Mouse (Mus musculus): ENCODE measurements around the gene Nme4. TPM values are rescaled to one million over a fixed set of nuclear protein-coding genes. Genes with fewer than 3 reads are reported as not detected.
A peak's percentile ranks its signal among the peaks of the same experiment; 100 is the strongest.

Nme4 gene
- polyA plus RNA-seq, 1 experiment from 2014 or later: 137 TPM

DNA sequence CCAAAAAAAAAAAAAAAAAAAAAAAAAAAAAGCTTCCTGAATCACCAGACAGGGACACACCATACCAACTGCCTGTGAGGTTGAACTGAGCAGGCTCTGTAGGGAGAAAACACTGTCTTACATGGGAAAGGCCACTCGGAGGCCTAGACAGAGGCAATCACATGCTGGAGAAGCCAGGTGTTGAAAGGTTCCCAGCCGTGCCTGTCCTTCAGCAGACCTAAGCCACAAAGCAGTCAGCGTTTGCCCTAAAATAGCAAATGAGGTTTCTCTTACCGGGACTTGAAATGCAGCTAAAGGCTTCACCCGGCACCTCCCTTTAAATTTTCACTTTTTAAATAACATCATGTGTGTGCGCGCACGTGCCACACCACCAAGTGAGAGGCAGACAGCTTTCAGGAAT lies 47.3 kb downstream of the Nme4 start:
- Histone ChIP-seq H3K27ac (peak overlapping the region; percentile 53), H3K36me3 (no peaks in the 10 kb centered on the region)
- WGBS: 56% methylated on average over 8 of the region's 8 CpGs

GRCm38 (mm10) chr17:26046253-26046997 lies 49.0 kb downstream of the Nme4 start:
- 42% methylated on average over 10 of the region's 10 CpGs for WGBS
- no peaks in the 10 kb centered on the region for H3K9me3 ChIP-seq
- no peaks in the 10 kb centered on the region for H3K36me3 ChIP-seq
- H3K27me3 ChIP-seq (ENCODE audit: insufficient read depth, poor library complexity, severe bottlenecking): no peaks in the 10 kb centered on the region
- no peak for DNase-seq (ENCODE audit: low spot score)
- no peak overlapping the region for H3K4me3 ChIP-seq
- peaks cover 39% of the 10 kb centered on the region for H3K4me1 ChIP-seq
- peak overlapping the region; percentile 47; the same call in 1 of the 2 replicates for H3K27ac ChIP-seq

More for the DNA sequence above, 47.3 kb downstream of the Nme4 start:
- Histone ChIP-seq H3K9me3 (no peaks in the 10 kb centered on the region), H3K27me3 (ENCODE audit: insufficient read depth, poor library complexity, severe bottlenecking) (no peaks in the 10 kb centered on the region), H3K4me3 (no peak overlapping the region), H3K4me1 (peaks cover 28% of the 10 kb centered on the region)
- DNase-seq (ENCODE audit: low spot score): no peak

- H3K36me3 ChIP-seq: no peaks in the 10 kb centered on the region
- 79% methylated on average over 4 of the region's 4 CpGs for WGBS
- peaks cover 40% of the 10 kb centered on the region for H3K4me1 ChIP-seq
- no peak for DNase-seq (ENCODE audit: low spot score)
- no peak overlapping the region for H3K4me3 ChIP-seq
- no peaks in the 10 kb centered on the region for H3K9me3 ChIP-seq
- no peak overlapping the region for H3K27ac ChIP-seq
- no peaks in the 10 kb centered on the region for H3K27me3 ChIP-seq (ENCODE audit: insufficient read depth, poor library complexity, severe bottlenecking)
These were observed 50.1 kb downstream of the Nme4 start for GRCm38 (mm10) chr17:26045285-26045684.

DNA sequence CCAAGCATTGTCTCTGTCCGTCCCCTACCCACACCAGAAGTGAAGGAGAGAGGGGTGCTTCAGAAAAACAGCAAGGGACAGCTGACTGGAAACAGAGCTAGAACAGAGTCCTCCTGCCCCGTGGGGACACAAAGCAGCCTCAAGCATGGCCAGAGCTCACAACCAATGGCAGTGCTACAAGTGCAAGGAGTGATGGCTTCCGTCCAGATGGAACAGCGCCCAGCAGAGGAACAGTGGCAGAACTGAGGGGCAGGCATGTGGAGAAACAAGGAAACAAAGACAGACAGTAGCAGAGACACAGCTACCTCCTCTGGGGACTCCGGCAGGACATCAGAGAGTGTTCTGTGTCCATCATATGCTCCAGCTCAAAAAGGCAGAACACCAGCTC lies 52.2 kb downstream of the Nme4 start:
- Histone ChIP-seq H3K27me3 (ENCODE audit: insufficient read depth, poor library complexity, severe bottlenecking) (no peaks in the 10 kb centered on the region), H3K4me3 (no peak overlapping the region), H3K36me3 (no peaks in the 10 kb centered on the region), H3K4me1 (peaks cover 36% of the 10 kb centered on the region), H3K9me3 (no peaks in the 10 kb centered on the region), H3K27ac (peak overlapping the region; percentile 53)
- WGBS: 67% methylated on average over 5 of the region's 5 CpGs
- no peak for DNase-seq (ENCODE audit: low spot score)

GRCm38 (mm10) chr17:26042599-26043248 lies 52.7 kb downstream of the Nme4 start:
- no peaks in the 10 kb centered on the region for H3K36me3 ChIP-seq
- peak overlapping the region; percentile 53 for H3K27ac ChIP-seq
- no peaks in the 10 kb centered on the region for H3K9me3 ChIP-seq
- H3K4me1 ChIP-seq: peaks cover 34% of the 10 kb centered on the region
- no peak for DNase-seq (ENCODE audit: low spot score)
- no peaks in the 10 kb centered on the region for H3K27me3 ChIP-seq (ENCODE audit: insufficient read depth, poor library complexity, severe bottlenecking)
- H3K4me3 ChIP-seq: no peak overlapping the region
- 63% methylated on average over 13 of the region's 13 CpGs for WGBS

Other genes starting within 250 kb of the Nme4 start
- gene Wdr90, start 234.1 kb downstream of the Nme4 start, polyA plus RNA-seq (2016; fragmentation: Nextera tagmentation; extraction: Ambion mirVana): 22.4 and 31.7 TPM in 2 replicates
- 133 and 201 TPM in 2 replicates for gene Mcrip2, start 226.8 kb downstream of the Nme4 start, polyA plus RNA-seq (2016; fragmentation: Nextera tagmentation; extraction: Ambion mirVana)
- 46.7 and 55.4 TPM in 2 replicates for gene Mettl26, start 220.5 kb downstream of the Nme4 start, polyA plus RNA-seq (2016; fragmentation: Nextera tagmentation; extraction: Ambion mirVana)
- gene Wfikkn1, start 214.7 kb downstream of the Nme4 start, polyA plus RNA-seq (2016; fragmentation: Nextera tagmentation; extraction: Ambion mirVana): 0.96 and 3.8 TPM in 2 replicates
- gene Rab40c, start 175.9 kb downstream of the Nme4 start, polyA plus RNA-seq (2016; fragmentation: Nextera tagmentation; extraction: Ambion mirVana): 22.2 and 24.4 TPM in 2 replicates
- gene Pigq, start 150.7 kb downstream of the Nme4 start, polyA plus RNA-seq (2016; fragmentation: Nextera tagmentation; extraction: Ambion mirVana): 71.8 and 90.0 TPM in 2 replicates
- gene Nhlrc4, start 150.6 kb downstream of the Nme4 start, polyA plus RNA-seq (2016; fragmentation: Nextera tagmentation; extraction: Ambion mirVana): 0.15 and 0.85 TPM in 2 replicates
- 0.20 and 0.55 TPM in 2 replicates for gene A930017K11Rik, start 143.0 kb downstream of the Nme4 start, polyA plus RNA-seq (2016; fragmentation: Nextera tagmentation; extraction: Ambion mirVana)
- 20.1 and 21.4 TPM in 2 replicates for gene Capn15, start 109.8 kb downstream of the Nme4 start, polyA plus RNA-seq (2016; fragmentation: Nextera tagmentation; extraction: Ambion mirVana)
- 12.3 and 16.6 TPM in 2 replicates for gene Rab11fip3, start 26.0 kb downstream of the Nme4 start, polyA plus RNA-seq (2016; fragmentation: Nextera tagmentation; extraction: Ambion mirVana)
- 32.8 and 39.6 TPM in 2 replicates for gene Decr2, start 5.3 kb downstream of the Nme4 start, polyA plus RNA-seq (2016; fragmentation: Nextera tagmentation; extraction: Ambion mirVana)
- gene Tmem8, start 17.7 kb upstream of the Nme4 start, polyA plus RNA-seq (2016; fragmentation: Nextera tagmentation; extraction: Ambion mirVana): 0.71 and 1.2 TPM in 2 replicates
- gene Mrpl28, start 27.9 kb upstream of the Nme4 start, polyA plus RNA-seq (2016; fragmentation: Nextera tagmentation; extraction: Ambion mirVana): 273 and 284 TPM in 2 replicates
- 5.5 and 7.0 TPM in 2 replicates for gene Axin1, start 43.1 kb upstream of the Nme4 start, polyA plus RNA-seq (2016; fragmentation: Nextera tagmentation; extraction: Ambion mirVana)
- 2.0 and 2.4 TPM in 2 replicates for gene Pdia2, start 103.5 kb upstream of the Nme4 start, polyA plus RNA-seq (2016; fragmentation: Nextera tagmentation; extraction: Ambion mirVana)
- 4.2 and 5.3 TPM in 2 replicates for gene Rgs11, start 107.3 kb upstream of the Nme4 start, polyA plus RNA-seq (2016; fragmentation: Nextera tagmentation; extraction: Ambion mirVana)
- gene Arhgdig, start 112.2 kb upstream of the Nme4 start, polyA plus RNA-seq (2016; fragmentation: Nextera tagmentation; extraction: Ambion mirVana): 8.2 and 10.0 TPM in 2 replicates
- 36.0 and 42.4 TPM in 2 replicates for gene Fam234a, start 148.6 kb upstream of the Nme4 start, polyA plus RNA-seq (2016; fragmentation: Nextera tagmentation; extraction: Ambion mirVana)
- 70.6 and 100 TPM in 2 replicates for gene Luc7l, start 157.3 kb upstream of the Nme4 start, polyA plus RNA-seq (2016; fragmentation: Nextera tagmentation; extraction: Ambion mirVana)